Mouse (Mus musculus) forebrain, embryonic 10.5 days (tissue): ENCODE measurements around the gene Amotl1. TPM values are rescaled to one million over a fixed set of nuclear protein-coding genes. Genes with fewer than 3 reads are reported as not detected.

ENCODE experiments used
- DNase-seq: peaks from one replicate; pipeline ENCODE4 v3.0.0-alpha.2; 2017; ENCODE audit warnings: low spot score; ENCODE audit errors: extremely low spot score
- H3K27ac ChIP-seq: fragments of 300-500 bp; sonication (generic); 2 replicates; pipeline ENCODE4 v1.5.1; 2016; ENCODE audit warnings: mild to moderate bottlenecking
- H3K27me3 ChIP-seq: fragments of 300-500 bp; sonication (generic); 2 replicates; pipeline ENCODE4 v1.6.1; 2016; ENCODE audit warnings: mild to moderate bottlenecking; ENCODE audit not compliant: poor library complexity, severe bottlenecking
- H3K36me3 ChIP-seq: fragments of 300-500 bp; sonication (generic); replicated peaks from 2 replicates; pipeline ENCODE4 v1.6.1; 2016; ENCODE audit warnings: mild to moderate bottlenecking, moderate library complexity
- H3K4me1 ChIP-seq: fragments of 300-500 bp; sonication (generic); 2 replicates; pipeline ENCODE4 v1.6.1; 2016
- H3K4me3 ChIP-seq: fragments of 300-500 bp; sonication (generic); 2 replicates; pipeline ENCODE4 v1.5.1; 2016; ENCODE audit warnings: mild to moderate bottlenecking, moderate library complexity
- H3K9me3 ChIP-seq: fragments of 300-500 bp; sonication (generic); 2 replicates; pipeline ENCODE4 v1.6.1; 2016; ENCODE audit warnings: mild to moderate bottlenecking, moderate library complexity
- WGBS: fragments of 180-500 bp; shearing (Covaris S2); methylation state at CpG from one replicate; pipeline ENCODE4 v1.1.7; 2016; 5-methylcytosine and 5-hydroxymethylcytosine counted together
- polyA plus RNA-seq: library from polyadenylated mRNA; unstranded; fragments of >200 nt; fragmentation: Nextera tagmentation; extraction: Ambion mirVana; gene quantifications from 2 replicates; pipeline ENCODE4 v1.2.1, GENCODE M21; 2016

Gene Amotl1
- polyA plus RNA-seq, 1 experiment from 2014 or later: 15.7 TPM

DNA sequence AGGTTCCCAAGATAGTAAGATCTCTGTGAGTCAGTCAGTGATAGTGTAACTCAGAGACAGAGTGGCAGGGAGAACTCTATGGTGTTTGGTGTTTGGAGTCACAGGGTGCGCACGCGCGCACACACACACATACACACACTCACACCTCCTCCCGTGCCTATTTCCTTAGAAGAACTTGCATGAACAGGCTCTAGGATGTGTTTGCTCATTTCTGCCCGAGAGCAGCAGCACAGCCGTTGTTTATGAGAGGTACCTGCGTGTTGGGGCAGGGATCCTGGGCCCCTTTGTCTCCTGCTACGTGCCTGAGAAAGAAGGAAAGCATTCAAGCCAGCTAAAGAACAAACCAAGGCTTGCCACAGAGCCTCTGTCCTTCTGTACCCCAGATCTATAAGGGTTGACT lies 17.3 kb upstream of the Amotl1 start:
- H3K4me1 ChIP-seq: no peaks in the 10 kb centered on the region
- H3K4me3 ChIP-seq: no peak overlapping the region
- DNase-seq: no peak
- no peak overlapping the region for H3K27ac ChIP-seq
- H3K27me3 ChIP-seq: no peaks in the 10 kb centered on the region
- no peaks in the 10 kb centered on the region for H3K36me3 ChIP-seq
- WGBS: 85% methylated on average over 9 of the region's 9 CpGs
- H3K9me3 ChIP-seq: no peaks in the 10 kb centered on the region

DNA sequence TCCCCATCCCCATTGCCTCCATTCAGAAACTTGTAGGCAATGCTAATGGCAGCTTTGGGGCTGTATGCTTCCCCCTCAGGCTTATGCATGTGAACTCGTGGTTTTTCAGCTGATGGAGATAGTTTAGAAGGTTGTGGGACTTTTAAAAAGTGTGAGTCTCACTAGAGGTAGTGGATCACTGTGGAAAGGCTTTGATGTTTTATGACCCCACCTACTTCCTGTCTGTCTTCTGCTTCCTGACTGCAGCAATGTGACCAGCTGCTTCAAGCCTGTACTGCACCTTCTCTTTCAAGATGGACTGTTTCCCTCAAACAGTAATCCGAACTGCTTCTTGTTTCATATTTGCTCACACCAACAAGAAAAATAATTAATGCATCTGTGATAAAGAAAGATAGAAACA lies 13.1 kb upstream of the Amotl1 start:
- Histone ChIP-seq H3K27ac (no peak overlapping the region), H3K36me3 (no peaks in the 10 kb centered on the region), H3K4me1 (no peaks in the 10 kb centered on the region), H3K4me3 (no peak overlapping the region), H3K9me3 (no peaks in the 10 kb centered on the region), H3K27me3 (no peaks in the 10 kb centered on the region)
- WGBS: 59% methylated on average over 2 of the region's 2 CpGs
- DNase-seq: no peak

DNA sequence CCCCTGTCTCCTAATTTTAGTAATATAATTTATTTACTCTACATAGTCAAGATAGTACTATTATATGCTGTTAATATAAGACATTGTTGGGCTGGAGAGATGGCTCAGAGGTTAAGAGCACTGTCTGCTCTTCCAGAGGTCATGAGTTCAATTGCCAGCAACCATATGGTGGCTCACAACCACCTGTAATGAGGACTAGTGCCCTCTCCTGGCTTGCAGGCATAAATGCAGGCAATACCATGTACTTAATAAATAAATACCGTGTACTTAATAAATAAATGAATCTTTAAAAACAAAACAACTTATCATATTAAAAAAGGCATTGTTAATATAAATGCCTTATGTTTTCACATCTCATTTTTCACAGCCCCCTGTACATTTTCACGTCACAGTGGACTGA lies 9.2 kb upstream of the Amotl1 start:
- H3K27me3 ChIP-seq: no peaks in the 10 kb centered on the region
- 81% methylated on average over 2 of the region's 2 CpGs for WGBS
- H3K36me3 ChIP-seq: no peaks in the 10 kb centered on the region
- no peaks in the 10 kb centered on the region for H3K9me3 ChIP-seq
- no peak for DNase-seq
- no peak overlapping the region for H3K4me3 ChIP-seq
- no peaks in the 10 kb centered on the region for H3K4me1 ChIP-seq
- H3K27ac ChIP-seq: no peak overlapping the region

DNA sequence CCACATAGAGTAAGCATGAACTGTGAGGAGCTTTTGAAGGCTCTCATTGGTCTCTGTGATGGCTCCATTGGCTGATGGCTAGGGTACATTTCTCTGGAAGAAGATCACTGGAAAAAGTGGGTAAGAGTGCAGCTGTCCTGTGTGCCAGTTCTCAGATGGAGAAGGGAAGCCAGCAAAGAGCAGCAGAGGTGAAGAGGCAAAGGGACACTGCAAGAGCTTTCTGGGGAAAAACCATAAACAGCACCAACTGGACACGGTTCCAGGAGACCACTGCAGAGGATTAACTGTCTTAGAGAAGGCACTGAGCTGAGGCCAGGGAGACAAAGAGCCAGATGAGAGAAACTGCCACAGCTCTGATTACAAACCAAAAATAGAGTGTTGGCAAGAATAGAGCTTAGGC lies 7.9 kb upstream of the Amotl1 start:
- WGBS: 60% methylated on average over 1 of the region's 1 CpGs
- Histone ChIP-seq H3K9me3 (no peaks in the 10 kb centered on the region), H3K27ac (no peak overlapping the region), H3K4me3 (no peak overlapping the region), H3K36me3 (no peaks in the 10 kb centered on the region), H3K27me3 (no peaks in the 10 kb centered on the region), H3K4me1 (no peaks in the 10 kb centered on the region)
- DNase-seq: no peak

DNA sequence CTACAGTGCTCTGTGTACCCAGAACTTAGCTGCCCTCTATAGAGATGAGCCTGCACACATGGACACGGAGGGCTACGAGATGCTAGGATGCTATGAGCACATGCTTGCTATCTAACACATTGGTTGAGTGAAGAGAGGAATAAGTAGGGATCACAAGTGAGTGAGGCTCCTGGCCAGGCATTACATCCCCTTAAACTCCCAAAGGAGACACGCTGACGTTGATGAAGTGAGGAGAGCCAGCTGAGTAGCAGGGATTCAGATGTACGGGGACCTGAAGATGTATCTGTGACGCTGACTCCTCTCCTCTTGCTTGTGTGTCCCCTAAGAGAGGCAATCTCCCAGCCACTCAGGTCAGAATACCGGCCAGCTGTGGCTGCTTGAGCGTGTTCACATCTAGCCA lies 3.0 kb upstream of the Amotl1 start:
- no peaks in the 10 kb centered on the region for H3K9me3 ChIP-seq
- H3K27me3 ChIP-seq: no peaks in the 10 kb centered on the region
- no peaks in the 10 kb centered on the region for H3K36me3 ChIP-seq
- WGBS: 90% methylated on average over 8 of the region's 8 CpGs
- H3K4me3 ChIP-seq: no peak overlapping the region
- H3K27ac ChIP-seq: no peak overlapping the region
- peaks cover 9% of the 10 kb centered on the region for H3K4me1 ChIP-seq
- no peak for DNase-seq

DNA sequence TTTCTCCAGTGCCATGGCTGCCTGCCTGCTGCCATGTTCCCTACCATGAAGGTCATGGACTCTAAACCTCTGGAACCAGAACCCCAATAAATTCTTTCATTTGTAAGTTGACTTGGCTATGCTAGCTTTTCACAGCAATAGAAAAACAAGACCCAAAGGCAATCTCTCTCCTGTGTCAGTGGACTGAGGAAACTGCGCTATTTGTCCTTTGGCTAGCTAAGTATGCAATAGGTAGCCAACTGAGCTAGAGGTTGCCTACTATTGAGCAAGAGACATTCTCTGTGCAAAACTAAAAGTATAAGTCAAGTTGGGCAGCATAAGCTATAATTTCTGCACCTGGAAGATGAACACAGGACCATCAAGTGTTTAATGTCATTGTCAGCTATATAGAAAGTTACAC lies 1.8 kb upstream of the Amotl1 start:
- Histone ChIP-seq H3K9me3 (no peaks in the 10 kb centered on the region), H3K27ac (no peak overlapping the region), H3K36me3 (no peaks in the 10 kb centered on the region), H3K27me3 (no peaks in the 10 kb centered on the region), H3K4me1 (peaks cover 21% of the 10 kb centered on the region), H3K4me3 (no peak overlapping the region)
- WGBS: 94% methylated on average over 1 of the region's 1 CpGs
- DNase-seq: no peak

DNA sequence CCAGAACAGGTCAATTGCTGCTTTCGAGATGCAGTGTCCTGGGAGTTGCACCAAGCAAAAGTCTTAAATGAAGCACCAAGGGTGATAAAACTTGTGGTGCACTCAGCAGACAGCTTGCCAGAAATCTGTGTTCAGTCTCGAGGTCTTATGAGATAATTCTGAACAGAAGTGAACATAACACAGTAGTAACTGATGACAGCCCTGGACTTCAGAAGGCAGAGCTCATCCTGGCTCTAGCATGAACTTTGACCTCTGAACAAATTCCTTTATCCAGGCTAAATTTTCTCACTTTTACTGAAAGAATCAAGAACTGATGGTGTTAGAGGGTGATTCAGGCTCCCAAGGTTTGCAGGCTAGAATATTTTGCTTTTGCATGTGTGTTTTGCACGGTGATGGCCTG lies 1.2 kb upstream of the Amotl1 start:
- no peak overlapping the region for H3K4me3 ChIP-seq
- 82% methylated on average over 3 of the region's 3 CpGs for WGBS
- no peaks in the 10 kb centered on the region for H3K27me3 ChIP-seq
- peaks cover 27% of the 10 kb centered on the region for H3K4me1 ChIP-seq
- no peak overlapping the region for H3K27ac ChIP-seq
- H3K9me3 ChIP-seq: no peaks in the 10 kb centered on the region
- H3K36me3 ChIP-seq: no peaks in the 10 kb centered on the region
- no peak for DNase-seq

DNA sequence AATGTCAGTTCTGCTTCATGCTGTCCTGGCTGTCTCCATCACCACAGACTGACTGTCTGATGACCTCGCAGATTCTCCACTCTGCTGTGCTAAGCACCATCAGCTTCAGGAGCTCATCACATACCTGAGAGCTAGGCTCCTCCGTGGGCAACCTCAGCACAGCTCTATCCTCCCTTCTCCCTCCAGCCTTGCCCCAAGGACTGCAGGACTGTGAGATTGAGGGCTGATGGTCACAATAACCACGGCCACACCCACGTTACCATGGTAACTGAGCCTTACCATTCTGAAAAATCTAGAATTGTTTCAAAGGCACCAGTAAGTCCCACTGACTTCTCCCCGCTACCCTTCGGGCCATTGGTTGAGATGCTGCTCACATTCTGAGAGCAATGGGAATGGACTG lies 1.5 kb downstream of the Amotl1 start:
- peak overlapping the region; percentile 79 for H3K27ac ChIP-seq
- DNase-seq: no peak
- H3K4me1 ChIP-seq: peaks cover 37% of the 10 kb centered on the region

DNA sequence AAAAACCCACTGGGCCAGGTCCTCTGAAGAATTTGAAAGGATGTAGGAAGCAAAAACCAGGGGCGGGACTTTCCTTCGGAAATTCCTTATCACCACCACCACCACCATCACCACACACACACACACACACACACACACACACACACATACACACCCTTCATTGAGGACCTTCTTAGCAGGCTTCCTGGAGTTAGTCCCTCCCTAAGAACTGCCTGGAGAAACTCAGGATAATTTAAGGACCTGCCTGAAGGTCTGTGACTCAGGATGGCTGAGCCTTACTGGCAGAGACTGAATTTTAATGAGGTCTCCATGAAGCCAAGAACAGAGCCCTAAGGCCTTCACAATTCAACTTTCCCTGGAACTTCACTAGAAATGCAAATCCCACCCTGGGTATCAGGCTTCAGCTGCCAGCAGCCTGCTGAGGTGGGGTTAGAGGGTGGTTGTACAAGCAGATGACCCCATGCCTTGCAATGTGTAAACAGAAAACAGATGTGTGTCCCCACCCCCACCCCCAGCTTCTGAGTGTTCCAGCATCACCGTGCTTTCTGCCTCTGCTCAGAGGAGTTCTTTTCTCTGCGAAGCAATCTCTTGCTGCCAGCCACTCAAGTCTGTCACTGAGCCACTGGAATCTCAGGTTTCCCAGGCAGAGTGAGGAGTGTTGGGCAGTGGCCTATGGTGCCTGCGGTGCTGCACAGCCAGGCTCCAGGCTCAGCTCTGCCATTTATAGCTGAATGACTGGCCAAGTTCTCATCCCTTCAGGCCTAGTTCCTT lies 2.4 kb downstream of the Amotl1 start:
- Histone ChIP-seq H3K4me1 (peaks cover 37% of the 10 kb centered on the region), H3K36me3 (no peaks in the 10 kb centered on the region), H3K27ac (peak overlapping the region; percentile 79), H3K9me3 (no peaks in the 10 kb centered on the region), H3K27me3 (no peaks in the 10 kb centered on the region), H3K4me3 (no peak overlapping the region)
- DNase-seq: peak; percentile 51
- 8% methylated on average over 5 of the region's 5 CpGs for WGBS

More for the DNA sequence above, 1.5 kb downstream of the Amotl1 start:
- Histone ChIP-seq H3K9me3 (no peaks in the 10 kb centered on the region), H3K36me3 (no peaks in the 10 kb centered on the region), H3K27me3 (no peaks in the 10 kb centered on the region), H3K4me3 (no peak overlapping the region)
- WGBS: 58% methylated on average over 6 of the region's 6 CpGs

DNA sequence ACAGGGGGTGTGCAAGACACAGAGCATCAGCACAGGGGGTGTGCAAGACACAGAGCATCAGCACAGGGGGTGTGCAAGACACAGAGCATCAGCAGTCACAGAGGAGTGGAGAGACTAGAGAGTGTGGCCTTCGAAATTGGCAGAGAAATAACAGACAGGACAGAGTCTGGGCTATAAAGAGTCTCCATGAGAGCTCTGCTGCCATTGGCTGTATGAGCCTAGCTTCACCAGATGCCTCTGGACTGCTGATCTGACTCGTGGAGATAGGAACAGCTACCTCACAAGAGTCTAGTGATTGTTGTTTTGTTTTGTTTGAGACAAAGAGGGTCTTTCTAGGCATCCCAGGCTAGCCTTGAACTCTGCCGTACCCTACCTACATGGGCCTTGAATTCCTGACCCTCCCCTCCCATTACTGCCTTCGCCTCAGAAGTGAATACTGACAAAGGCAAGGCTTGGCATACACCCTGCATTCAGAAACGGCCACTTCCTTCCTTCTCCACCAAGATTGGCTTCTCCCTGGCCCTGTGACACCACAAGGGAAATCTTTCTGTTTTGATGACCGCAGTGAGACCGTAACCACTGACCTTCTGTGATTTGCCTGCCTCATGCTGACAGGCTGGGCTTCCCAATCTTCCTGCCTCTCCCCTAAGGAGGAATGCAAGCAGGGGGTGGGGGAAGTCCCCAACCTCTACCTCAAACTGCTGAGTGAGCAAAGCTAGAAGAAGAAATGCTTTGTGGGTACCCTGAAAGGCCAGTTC lies 3.4 kb downstream of the Amotl1 start:
- Histone ChIP-seq H3K36me3 (no peaks in the 10 kb centered on the region), H3K4me1 (peaks cover 37% of the 10 kb centered on the region), H3K27me3 (no peaks in the 10 kb centered on the region), H3K4me3 (no peak overlapping the region), H3K27ac (peak overlapping the region; percentile 79), H3K9me3 (no peaks in the 10 kb centered on the region)
- no peak for DNase-seq
- WGBS: 51% methylated on average over 7 of the region's 7 CpGs

DNA sequence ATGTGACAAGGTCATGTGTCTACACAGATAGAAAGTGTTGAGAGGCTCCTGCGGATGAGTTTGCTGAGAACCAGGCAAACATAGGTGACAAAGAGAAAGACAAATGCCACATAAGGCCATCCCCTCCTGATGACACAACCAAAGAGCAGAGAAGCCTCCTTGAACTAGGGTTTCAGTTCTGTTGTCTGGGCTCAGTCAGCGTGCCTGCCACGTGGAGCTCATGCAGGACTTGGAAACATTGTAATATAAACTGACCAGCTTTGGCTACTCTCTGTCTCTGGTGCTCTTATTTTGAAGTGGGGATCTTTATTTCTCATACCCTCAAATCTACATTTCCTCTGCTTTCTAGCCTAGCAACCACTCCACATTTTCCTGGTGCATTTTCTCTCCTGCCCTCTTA lies 8.6 kb downstream of the Amotl1 start:
- 85% methylated on average over 3 of the region's 3 CpGs for WGBS
- Histone ChIP-seq H3K27ac (no peak overlapping the region), H3K4me3 (no peak overlapping the region)

DNA sequence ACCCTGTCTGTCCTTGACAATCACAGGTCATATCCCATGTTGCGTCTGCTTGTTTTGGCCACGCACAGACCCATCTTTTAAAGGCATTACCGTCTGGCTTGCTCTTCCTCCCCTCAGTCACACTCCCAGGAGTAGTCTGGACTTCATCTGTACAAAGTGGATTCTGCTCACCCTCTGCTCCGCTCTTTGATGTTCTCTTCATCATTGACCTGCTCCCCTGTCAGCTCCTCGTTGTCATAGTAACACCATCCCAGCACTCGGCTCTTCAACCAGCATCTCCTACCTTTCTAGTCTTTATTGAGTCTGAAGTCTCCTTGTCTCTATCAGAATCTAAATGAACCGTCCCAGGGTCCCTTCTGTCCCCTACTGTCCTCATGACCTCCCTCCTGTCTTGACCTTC lies 9.3 kb downstream of the Amotl1 start:
- Histone ChIP-seq H3K36me3 (no peaks in the 10 kb centered on the region), H3K27me3 (peaks cover 24% of the 10 kb centered on the region), H3K4me1 (peaks cover 28% of the 10 kb centered on the region), H3K27ac (no peak overlapping the region), H3K4me3 (no peak overlapping the region), H3K9me3 (no peaks in the 10 kb centered on the region)
- no peak for DNase-seq
- WGBS: 85% methylated on average over 7 of the region's 7 CpGs

More for the DNA sequence above, 8.6 kb downstream of the Amotl1 start:
- no peaks in the 10 kb centered on the region for H3K36me3 ChIP-seq
- H3K9me3 ChIP-seq: no peaks in the 10 kb centered on the region
- peaks cover 35% of the 10 kb centered on the region for H3K4me1 ChIP-seq
- DNase-seq: no peak
- peaks cover 24% of the 10 kb centered on the region for H3K27me3 ChIP-seq

DNA sequence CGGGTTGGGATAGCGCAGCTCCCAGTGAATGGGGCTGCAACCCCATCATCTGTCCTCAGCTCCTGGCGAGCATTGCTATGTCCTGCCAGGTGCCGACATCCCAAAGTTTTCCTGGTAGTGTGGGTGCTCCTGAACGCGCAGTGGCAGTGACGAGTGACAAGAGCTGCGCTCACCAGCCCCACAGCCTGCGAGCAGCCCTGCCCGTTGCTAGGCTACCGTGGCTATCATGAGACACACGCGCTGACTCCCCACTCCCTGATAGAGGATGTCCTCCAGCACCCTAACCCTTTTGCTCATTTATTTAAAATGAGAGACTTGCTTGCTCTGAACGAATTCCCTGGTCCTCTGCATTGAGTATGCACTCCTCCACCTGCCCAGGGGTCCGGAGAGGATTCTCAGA lies 10.7 kb downstream of the Amotl1 start:
- no peak for DNase-seq
- H3K4me3 ChIP-seq: peak overlapping the region; percentile 16; the same call in 1 of the 2 replicates

More for the DNA sequence above, 10.7 kb downstream of the Amotl1 start:
- WGBS: 20% methylated on average over 15 of the region's 15 CpGs
- Histone ChIP-seq H3K36me3 (no peaks in the 10 kb centered on the region), H3K27me3 (peaks cover 24% of the 10 kb centered on the region), H3K9me3 (no peaks in the 10 kb centered on the region), H3K27ac (no peak overlapping the region), H3K4me1 (peaks cover 24% of the 10 kb centered on the region)
